In the genomic region with DNA sequence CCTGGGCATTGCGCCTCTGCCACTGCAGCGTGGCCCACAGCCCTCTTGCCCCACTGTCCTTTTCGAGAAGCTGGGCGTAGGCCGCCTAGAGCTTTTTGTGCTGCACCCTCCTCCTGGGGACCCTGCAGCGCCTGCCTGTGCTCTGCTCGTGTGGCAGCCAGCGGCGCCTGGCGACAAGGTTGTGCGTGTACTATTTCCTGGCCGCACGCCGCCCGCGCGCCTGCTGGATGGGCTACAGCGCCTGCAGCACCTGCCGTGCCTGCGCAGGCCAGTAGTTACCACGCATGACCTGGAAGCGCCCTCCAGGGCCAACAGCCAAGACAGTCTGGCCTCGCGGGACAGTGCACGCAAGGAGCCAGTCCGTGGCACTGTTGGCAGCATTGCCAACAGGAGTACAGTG, we compare ENCODE assay signal across 17 mouse cellular contexts. TPM values are rescaled to one million over a fixed set of nuclear protein-coding genes. Genes with fewer than 3 reads are reported as not detected.
DNase-seq lines count a peak whose midpoint lies in the region; ATAC-seq and TF ChIP-seq lines count a peak whose summit lies in the region.
"Had no signal": no experiment of that assay in that cellular context is flagged by ENCODE, and none has a peak within 500 bp of the region (broad histone marks: within the 10 kb centered on the region; RNA-seq: fewer than 3 reads in every experiment).

No protein-coding gene starts in this region.

- no peak for TF ChIP-seq EP300 in ES-Bruce4 (IDR thresholded peaks at IDR 0.05; ENCODE audit: insufficient read depth, low read depth, low read length)

- ATAC-seq in hindbrain, embryonic 16.5 days, result 0 out of 2 replicates have a peak, but pooled peaks have one; percentile 18
- ATAC-seq in hindbrain, postnatal 0 days, result no peak
- 0 out of 2 replicates have a peak, but pooled peaks have one; percentile 13 for ATAC-seq in midbrain, embryonic 15.5 days (replicated peaks)
- ATAC-seq: Patski had no signal

- no peak overlapping the region for H3K4me2 ChIP-seq in hindbrain, embryonic 16.5 days (ENCODE audit: low read length)
- no peak overlapping the region for H3K4me2 ChIP-seq in hindbrain, postnatal 0 days (ENCODE audit: low read depth, low read length)
- no peak overlapping the region for H3K4me2 ChIP-seq in midbrain, embryonic 15.5 days
- H3K4me2 ChIP-seq: embryonic facial prominence, embryonic 12.5 days; forebrain, embryonic 12.5 days; heart, embryonic 13.5 days; hindbrain, embryonic 15.5 days had no signal

- H3K27me3 ChIP-seq in hindbrain, embryonic 16.5 days (replicated peaks; ENCODE audit: control insufficient read depth, insufficient read depth, low read length), result no peaks in the 10 kb centered on the region
- no peaks in the 10 kb centered on the region for H3K27me3 ChIP-seq in hindbrain, postnatal 0 days (ENCODE audit: insufficient read depth, low read length)
- no peaks in the 10 kb centered on the region for H3K27me3 ChIP-seq in midbrain, embryonic 15.5 days (replicated peaks)
- H3K27me3 ChIP-seq in midbrain, embryonic 10.5 days (ENCODE audit: low read depth, poor library complexity, severe bottlenecking), result no peaks in the 10 kb centered on the region
- H3K27me3 ChIP-seq in ES-Bruce4 (ENCODE audit: control insufficient read depth, insufficient read depth, low read length, poor library complexity, severe bottlenecking), result no peaks in the 10 kb centered on the region
- H3K27me3 ChIP-seq in forebrain, embryonic 10.5 days (ENCODE audit: poor library complexity, severe bottlenecking), result no peaks in the 10 kb centered on the region
- H3K27me3 ChIP-seq: CH12.LX; embryonic facial prominence, embryonic 12.5 days; forebrain, embryonic 12.5 days; heart, embryonic 13.5 days; hindbrain, embryonic 15.5 days; Patski had no signal

- no peak for TF ChIP-seq POLR2A in ES-Bruce4 (IDR thresholded peaks at IDR 0.05; ENCODE audit: insufficient read depth, low read length)

- H3K9ac ChIP-seq in hindbrain, embryonic 16.5 days (ENCODE audit: low read depth, low read length), result no peak overlapping the region
- H3K9ac ChIP-seq in hindbrain, postnatal 0 days (replicated peaks; ENCODE audit: low read length), result no peak overlapping the region
- H3K9ac ChIP-seq in midbrain, embryonic 15.5 days, result no peak overlapping the region
- H3K9ac ChIP-seq in ES-Bruce4 (ENCODE audit: low read depth, poor library complexity, severe bottlenecking), result no peak overlapping the region
- H3K9ac ChIP-seq: embryonic facial prominence, embryonic 12.5 days; forebrain, embryonic 12.5 days; heart, embryonic 13.5 days; hindbrain, embryonic 15.5 days had no signal

- no peak overlapping the region for H3K4me3 ChIP-seq in hindbrain, embryonic 16.5 days (ENCODE audit: low read length)
- H3K4me3 ChIP-seq in hindbrain, postnatal 0 days (ENCODE audit: low read length), result no peak overlapping the region
- no peak overlapping the region for H3K4me3 ChIP-seq in midbrain, embryonic 15.5 days
- H3K4me3 ChIP-seq in midbrain, embryonic 10.5 days, result no peak overlapping the region
- peak overlapping the region; percentile 40 for H3K4me3 ChIP-seq in ES-Bruce4 (ENCODE audit: low read depth, low read length)
- H3K4me3 ChIP-seq in forebrain, embryonic 10.5 days, result no peak overlapping the region
- H3K4me3 ChIP-seq: embryonic facial prominence, embryonic 12.5 days; forebrain, embryonic 12.5 days; heart, embryonic 13.5 days; hindbrain, embryonic 15.5 days had no signal

- DNase-seq in hindbrain, postnatal 0 days (ENCODE audit: low spot score), result no peak
- DNase-seq in midbrain, embryonic 10.5 days (ENCODE audit: low spot score), result no peak
- peak; percentile 61 for DNase-seq in ZHBTc4 (ENCODE audit: low read depth, low spot score)
- no peak for DNase-seq in forebrain, embryonic 10.5 days (ENCODE audit: extremely low spot score, low spot score)
- DNase-seq: adrenal gland, adult 2 months; adrenal gland, postnatal 25 days; cerebellum, adult 8-10 months; heart, postnatal 36 days had no signal

- no peaks in the 10 kb centered on the region for H3K4me1 ChIP-seq in hindbrain, embryonic 16.5 days (ENCODE audit: control insufficient read depth, insufficient read depth, low read depth, low read length)
- no peaks in the 10 kb centered on the region for H3K4me1 ChIP-seq in hindbrain, postnatal 0 days (ENCODE audit: insufficient read depth, low read length)
- no peaks in the 10 kb centered on the region for H3K4me1 ChIP-seq in midbrain, embryonic 15.5 days
- H3K4me1 ChIP-seq in midbrain, embryonic 10.5 days, result no peaks in the 10 kb centered on the region
- H3K4me1 ChIP-seq in ES-Bruce4 (ENCODE audit: control insufficient read depth, insufficient read depth, low read length), result no peaks in the 10 kb centered on the region
- H3K4me1 ChIP-seq in forebrain, embryonic 10.5 days, result no peaks in the 10 kb centered on the region
- H3K4me1 ChIP-seq: embryonic facial prominence, embryonic 12.5 days; forebrain, embryonic 12.5 days; heart, embryonic 13.5 days; hindbrain, embryonic 15.5 days had no signal

- H3K36me3 ChIP-seq in hindbrain, embryonic 16.5 days (ENCODE audit: control insufficient read depth, insufficient read depth, low read length), result peaks cover 50% of the 10 kb centered on the region
- H3K36me3 ChIP-seq in hindbrain, postnatal 0 days (ENCODE audit: insufficient read depth, low read length), result peaks cover 64% of the 10 kb centered on the region
- H3K36me3 ChIP-seq in midbrain, embryonic 15.5 days (replicated peaks), result peaks cover 37% of the 10 kb centered on the region
- peaks cover 91% of the 10 kb centered on the region for H3K36me3 ChIP-seq in midbrain, embryonic 10.5 days
- peaks cover 10% of the 10 kb centered on the region for H3K36me3 ChIP-seq in ES-Bruce4 (ENCODE audit: control insufficient read depth, insufficient read depth, low read length, poor library complexity, severe bottlenecking)
- peaks cover 91% of the 10 kb centered on the region for H3K36me3 ChIP-seq in forebrain, embryonic 10.5 days (replicated peaks)

- H3K27ac ChIP-seq in hindbrain, embryonic 16.5 days (ENCODE audit: low read depth, low read length), result no peak overlapping the region
- H3K27ac ChIP-seq in hindbrain, postnatal 0 days, result no peak overlapping the region
- H3K27ac ChIP-seq in midbrain, embryonic 15.5 days, result no peak overlapping the region
- H3K27ac ChIP-seq in midbrain, embryonic 10.5 days (replicated peaks), result no peak overlapping the region
- H3K27ac ChIP-seq in ES-Bruce4 (ENCODE audit: insufficient read depth, low read length), result no peak overlapping the region
- no peak overlapping the region for H3K27ac ChIP-seq in forebrain, embryonic 10.5 days
- H3K27ac ChIP-seq: embryonic facial prominence, embryonic 12.5 days; forebrain, embryonic 12.5 days; heart, embryonic 13.5 days; hindbrain, embryonic 15.5 days had no signal

- 95% methylated on average over 26 of the region's 26 CpGs for WGBS in hindbrain, embryonic 16.5 days
- 93% methylated on average over 26 of the region's 26 CpGs for WGBS in hindbrain, postnatal 0 days
- WGBS in midbrain, embryonic 15.5 days, result 96% methylated on average over 26 of the region's 26 CpGs
- 96% methylated on average over 26 of the region's 26 CpGs for WGBS in midbrain, embryonic 10.5 days
- 93% methylated on average over 26 of the region's 26 CpGs for WGBS in forebrain, embryonic 10.5 days

- TF ChIP-seq CTCF in hindbrain, postnatal 0 days (IDR thresholded peaks at IDR 0.05; ENCODE audit: low read depth), result no peak
- TF ChIP-seq CTCF in ES-Bruce4 (IDR thresholded peaks at IDR 0.05; ENCODE audit: low read depth, low read length), result no peak

- H3K9me3 ChIP-seq in hindbrain, embryonic 16.5 days (ENCODE audit: control insufficient read depth, low read length), result no peaks in the 10 kb centered on the region
- no peaks in the 10 kb centered on the region for H3K9me3 ChIP-seq in hindbrain, postnatal 0 days (ENCODE audit: low read length)
- H3K9me3 ChIP-seq in midbrain, embryonic 15.5 days, result no peaks in the 10 kb centered on the region
- H3K9me3 ChIP-seq in midbrain, embryonic 10.5 days (replicated peaks), result no peaks in the 10 kb centered on the region
- H3K9me3 ChIP-seq in ES-Bruce4 (replicated peaks; ENCODE audit: control insufficient read depth, insufficient read depth, low read length, poor library complexity, severe bottlenecking), result no peaks in the 10 kb centered on the region
- no peaks in the 10 kb centered on the region for H3K9me3 ChIP-seq in forebrain, embryonic 10.5 days
- H3K9me3 ChIP-seq: embryonic facial prominence, embryonic 12.5 days; forebrain, embryonic 12.5 days; heart, embryonic 13.5 days; hindbrain, embryonic 15.5 days had no signal

RNA-seq across cellular contexts. Expression of a gene that starts 7.8 kb away (rescaled TPM):
- 57.8 and 71.4 TPM in 2 replicates for polyA plus RNA-seq in hindbrain, embryonic 16.5 days (2015; fragmentation: Nextera tagmentation; extraction: Ambion mirVana)
- 98.1 and 98.6 TPM in 2 replicates for total RNA-seq in hindbrain, postnatal 0 days (2014; rRNA removed)
- 52.3 and 54.4 TPM in 2 replicates for polyA plus RNA-seq in hindbrain, postnatal 0 days (2015; fragmentation: Nextera tagmentation; extraction: Ambion mirVana)
- polyA plus RNA-seq in midbrain, embryonic 15.5 days (2015; fragmentation: Nextera tagmentation; extraction: Ambion mirVana), result 69.2 and 69.9 TPM in 2 replicates
- 69.4 and 74.0 TPM in 2 replicates for polyA plus RNA-seq in midbrain, embryonic 10.5 days (2016; fragmentation: Nextera tagmentation; extraction: Ambion mirVana)
- 32.8 and 37.3 TPM in 2 replicates for polyA plus RNA-seq in ES-Bruce4 (2011; ENCODE audit: insufficient read depth, insufficient read length, low read depth, missing spikeins)
- 69.1 and 69.3 TPM in 2 replicates for polyA plus RNA-seq in forebrain, embryonic 10.5 days (2016; fragmentation: Nextera tagmentation; extraction: Ambion mirVana)

RNA-seq across cellular contexts. Expression of a gene that starts 16.3 kb away (rescaled TPM):
- 1,821 and 2,018 TPM in 2 replicates for polyA plus RNA-seq in hindbrain, embryonic 16.5 days (2015; fragmentation: Nextera tagmentation; extraction: Ambion mirVana)
- 1,411 and 1,940 TPM in 2 replicates for total RNA-seq in hindbrain, postnatal 0 days (2014; rRNA removed)
- polyA plus RNA-seq in hindbrain, postnatal 0 days (2015; fragmentation: Nextera tagmentation; extraction: Ambion mirVana), result 2,686 and 2,710 TPM in 2 replicates
- 2,076 and 2,093 TPM in 2 replicates for polyA plus RNA-seq in midbrain, embryonic 15.5 days (2015; fragmentation: Nextera tagmentation; extraction: Ambion mirVana)
- polyA plus RNA-seq in midbrain, embryonic 10.5 days (2016; fragmentation: Nextera tagmentation; extraction: Ambion mirVana), result 3,389 and 3,784 TPM in 2 replicates
- 2,473 and 2,707 TPM in 2 replicates for polyA plus RNA-seq in ES-Bruce4 (2011; ENCODE audit: insufficient read depth, insufficient read length, low read depth, missing spikeins)
- polyA plus RNA-seq in forebrain, embryonic 10.5 days (2016; fragmentation: Nextera tagmentation; extraction: Ambion mirVana), result 3,478 and 3,689 TPM in 2 replicates

RNA-seq across cellular contexts. Expression of a gene that starts 21.0 kb away (rescaled TPM):
- polyA plus RNA-seq in hindbrain, embryonic 16.5 days (2015; fragmentation: Nextera tagmentation; extraction: Ambion mirVana), result 2.4 and 3.1 TPM in 2 replicates
- 2.5 and 2.8 TPM in 2 replicates for total RNA-seq in hindbrain, postnatal 0 days (2014; rRNA removed)
- 4.2 and 4.3 TPM in 2 replicates for polyA plus RNA-seq in hindbrain, postnatal 0 days (2015; fragmentation: Nextera tagmentation; extraction: Ambion mirVana)
- 1.9 and 2.0 TPM in 2 replicates for polyA plus RNA-seq in midbrain, embryonic 15.5 days (2015; fragmentation: Nextera tagmentation; extraction: Ambion mirVana)
- polyA plus RNA-seq in midbrain, embryonic 10.5 days (2016; fragmentation: Nextera tagmentation; extraction: Ambion mirVana), result 0.42 and 0.63 TPM in 2 replicates
- polyA plus RNA-seq in ES-Bruce4 (2011; ENCODE audit: insufficient read depth, insufficient read length, low read depth, missing spikeins), result 13.3 TPM in 2 replicates
- polyA plus RNA-seq in forebrain, embryonic 10.5 days (2016; fragmentation: Nextera tagmentation; extraction: Ambion mirVana), result 0.36 and 0.38 TPM in 2 replicates
- total RNA-seq: heart, postnatal 36 days had no signal

RNA-seq across cellular contexts. Expression of a gene that starts 39.8 kb away (rescaled TPM):
- 168 and 190 TPM in 2 replicates for polyA plus RNA-seq in hindbrain, embryonic 16.5 days (2015; fragmentation: Nextera tagmentation; extraction: Ambion mirVana)
- 36.0 and 45.1 TPM in 2 replicates for total RNA-seq in hindbrain, postnatal 0 days (2014; rRNA removed)
- 145 and 154 TPM in 2 replicates for polyA plus RNA-seq in hindbrain, postnatal 0 days (2015; fragmentation: Nextera tagmentation; extraction: Ambion mirVana)
- 173 and 180 TPM in 2 replicates for polyA plus RNA-seq in midbrain, embryonic 15.5 days (2015; fragmentation: Nextera tagmentation; extraction: Ambion mirVana)
- polyA plus RNA-seq in midbrain, embryonic 10.5 days (2016; fragmentation: Nextera tagmentation; extraction: Ambion mirVana), result 180 and 183 TPM in 2 replicates
- 62.8 and 67.2 TPM in 2 replicates for polyA plus RNA-seq in ES-Bruce4 (2011; ENCODE audit: insufficient read depth, insufficient read length, low read depth, missing spikeins)
- polyA plus RNA-seq in forebrain, embryonic 10.5 days (2016; fragmentation: Nextera tagmentation; extraction: Ambion mirVana), result 184 and 186 TPM in 2 replicates

RNA-seq across cellular contexts. Expression of a gene that starts 50.5 kb away (rescaled TPM):
- polyA plus RNA-seq in hindbrain, embryonic 16.5 days (2015; fragmentation: Nextera tagmentation; extraction: Ambion mirVana), result 16.3 and 18.5 TPM in 2 replicates
- 29.8 and 33.6 TPM in 2 replicates for total RNA-seq in hindbrain, postnatal 0 days (2014; rRNA removed)
- polyA plus RNA-seq in hindbrain, postnatal 0 days (2015; fragmentation: Nextera tagmentation; extraction: Ambion mirVana), result 7.8 and 10.8 TPM in 2 replicates
- 19.0 and 20.6 TPM in 2 replicates for polyA plus RNA-seq in midbrain, embryonic 15.5 days (2015; fragmentation: Nextera tagmentation; extraction: Ambion mirVana)
- 9.1 and 13.4 TPM in 2 replicates for polyA plus RNA-seq in midbrain, embryonic 10.5 days (2016; fragmentation: Nextera tagmentation; extraction: Ambion mirVana)
- 3.2 and 3.5 TPM in 2 replicates for polyA plus RNA-seq in ES-Bruce4 (2011; ENCODE audit: insufficient read depth, insufficient read length, low read depth, missing spikeins)
- polyA plus RNA-seq in forebrain, embryonic 10.5 days (2016; fragmentation: Nextera tagmentation; extraction: Ambion mirVana), result 4.7 and 5.9 TPM in 2 replicates
